Mouse (Mus musculus): ENCODE measurements around the gene Gm340. TPM values are rescaled to one million over a fixed set of nuclear protein-coding genes. Genes with fewer than 3 reads are reported as not detected.

Gm340 gene
- polyA plus RNA-seq, 1 experiment from 2014 or later, result 1.8 TPM

- Histone ChIP-seq H3K9ac (ENCODE audit: low read depth, low read length) (no peak overlapping the region), H3K9me3 (replicated peaks; ENCODE audit: control insufficient read depth, low read length, poor library complexity, severe bottlenecking) (no peaks in the 10 kb centered on the region), H3K36me3 (ENCODE audit: control insufficient read depth, insufficient read depth, low read length) (peaks cover 10% of the 10 kb centered on the region; the same call in 1 of the 2 replicates), H3K27me3 (ENCODE audit: control insufficient read depth, insufficient read depth, low read depth, low read length) (no peaks in the 10 kb centered on the region), H3K4me1 (ENCODE audit: control insufficient read depth, insufficient read depth, low read length) (no peaks in the 10 kb centered on the region), H3K4me3 (ENCODE audit: low read depth, low read length) (no peak overlapping the region), H3K27ac (ENCODE audit: low read length) (no peak overlapping the region), H3K4me2 (ENCODE audit: low read length) (no peak overlapping the region)
- WGBS, result 39% methylated on average over 11 of the region's 11 CpGs
- no peak; the same call in 1 of the 2 replicates for ATAC-seq
Observed at GRCm38 (mm10) chr19:41600647-41601046, 18.5 kb downstream of the Gm340 start.

- Histone ChIP-seq H3K4me2 (ENCODE audit: low read length) (no peak overlapping the region), H3K27ac (ENCODE audit: low read length) (no peak overlapping the region), H3K9ac (ENCODE audit: low read depth, low read length) (no peak overlapping the region), H3K36me3 (ENCODE audit: control insufficient read depth, insufficient read depth, low read length) (peaks cover 17% of the 10 kb centered on the region; the same call in 1 of the 2 replicates), H3K27me3 (ENCODE audit: control insufficient read depth, insufficient read depth, low read depth, low read length) (no peaks in the 10 kb centered on the region), H3K9me3 (replicated peaks; ENCODE audit: control insufficient read depth, low read length, poor library complexity, severe bottlenecking) (no peaks in the 10 kb centered on the region), H3K4me3 (ENCODE audit: low read depth, low read length) (no peak overlapping the region), H3K4me1 (ENCODE audit: control insufficient read depth, insufficient read depth, low read length) (no peaks in the 10 kb centered on the region)
- ATAC-seq, result no peak
- WGBS, result 85% methylated on average over 10 of the region's 10 CpGs
Observed at GRCm38 (mm10) chr19:41606208-41606987, 24.2 kb downstream of the Gm340 start.

DNA sequence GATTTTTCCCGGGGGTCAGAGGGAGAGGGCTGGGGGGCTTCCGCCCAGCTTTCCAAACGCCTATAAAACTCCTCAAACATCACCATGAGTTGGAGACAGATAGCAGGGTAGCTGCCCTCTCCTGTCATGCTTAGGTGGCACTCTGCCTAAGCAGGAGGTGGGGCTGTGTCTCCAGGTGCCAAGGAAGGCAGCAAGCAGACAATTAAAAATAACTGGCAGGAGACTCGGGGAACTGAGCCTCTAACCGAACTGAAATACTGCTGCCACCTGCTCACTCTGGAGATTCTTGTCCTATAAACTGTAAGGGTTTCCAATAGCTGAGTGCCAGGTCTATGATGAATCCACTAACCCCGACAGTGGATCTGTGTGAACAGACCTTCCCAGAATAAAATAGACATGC, 29.5 kb downstream of the Gm340 start:
- no peak overlapping the region for H3K9ac ChIP-seq (ENCODE audit: low read depth, low read length)
- WGBS, result 77% methylated on average over 6 of the region's 6 CpGs
- H3K36me3 ChIP-seq (ENCODE audit: control insufficient read depth, insufficient read depth, low read length), result 0 out of 2 replicates have a peak, but pooled peaks cover 2% of the 10 kb centered on the region
- no peaks in the 10 kb centered on the region for H3K27me3 ChIP-seq (ENCODE audit: control insufficient read depth, insufficient read depth, low read depth, low read length)
- H3K4me1 ChIP-seq (ENCODE audit: control insufficient read depth, insufficient read depth, low read length), result peaks cover 25% of the 10 kb centered on the region
- no peaks in the 10 kb centered on the region for H3K9me3 ChIP-seq (replicated peaks; ENCODE audit: control insufficient read depth, low read length, poor library complexity, severe bottlenecking)
- H3K4me3 ChIP-seq (ENCODE audit: low read depth, low read length), result no peak overlapping the region
- no peak for ATAC-seq
- H3K4me2 ChIP-seq (ENCODE audit: low read length), result no peak overlapping the region
- H3K27ac ChIP-seq (ENCODE audit: low read length), result no peak overlapping the region

DNA sequence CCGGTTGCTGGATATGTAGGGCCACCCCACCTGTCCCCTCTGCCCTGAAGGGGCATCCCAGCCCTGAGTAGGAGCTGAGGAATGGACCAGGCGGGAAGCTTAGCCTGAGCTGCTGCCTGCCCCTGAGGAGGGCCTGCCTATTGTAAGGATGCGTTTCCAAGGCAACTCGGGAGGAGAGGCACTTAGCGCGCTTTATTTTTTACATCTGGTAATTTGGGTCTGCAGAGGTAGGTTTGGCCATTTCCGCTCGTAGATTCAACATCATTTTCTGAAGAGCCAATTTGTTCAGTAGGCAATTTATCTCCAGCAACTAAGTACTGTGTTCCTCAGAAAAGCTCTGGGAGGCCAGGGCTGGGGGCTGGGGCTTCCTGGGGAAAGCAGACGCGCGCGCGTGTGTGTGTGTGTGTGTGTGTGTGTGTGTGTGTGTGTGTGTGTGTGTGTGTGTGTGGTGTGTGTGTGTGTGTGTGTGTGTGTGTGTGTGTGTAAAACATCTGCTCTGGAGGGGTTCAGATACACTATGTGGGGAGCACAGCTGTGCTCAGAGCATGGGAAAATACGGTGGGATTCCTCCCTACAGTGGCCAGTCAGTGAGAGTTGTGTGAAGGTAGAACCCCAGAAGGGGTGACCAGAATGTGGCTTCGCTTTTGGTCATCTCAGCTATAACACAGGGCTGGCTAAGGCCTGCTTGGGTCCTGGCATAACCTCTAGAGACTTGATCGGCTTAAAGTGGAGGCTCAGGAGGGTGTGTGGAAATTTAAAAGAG, 31.3 kb downstream of the Gm340 start:
- Histone ChIP-seq H3K4me3 (ENCODE audit: low read depth, low read length) (peak overlapping the region; percentile 2; the same call in 1 of the 2 replicates), H3K27ac (ENCODE audit: low read length) (peak overlapping the region; percentile 75)
- WGBS, result 20% methylated on average over 11 of the region's 16 CpGs

DNA sequence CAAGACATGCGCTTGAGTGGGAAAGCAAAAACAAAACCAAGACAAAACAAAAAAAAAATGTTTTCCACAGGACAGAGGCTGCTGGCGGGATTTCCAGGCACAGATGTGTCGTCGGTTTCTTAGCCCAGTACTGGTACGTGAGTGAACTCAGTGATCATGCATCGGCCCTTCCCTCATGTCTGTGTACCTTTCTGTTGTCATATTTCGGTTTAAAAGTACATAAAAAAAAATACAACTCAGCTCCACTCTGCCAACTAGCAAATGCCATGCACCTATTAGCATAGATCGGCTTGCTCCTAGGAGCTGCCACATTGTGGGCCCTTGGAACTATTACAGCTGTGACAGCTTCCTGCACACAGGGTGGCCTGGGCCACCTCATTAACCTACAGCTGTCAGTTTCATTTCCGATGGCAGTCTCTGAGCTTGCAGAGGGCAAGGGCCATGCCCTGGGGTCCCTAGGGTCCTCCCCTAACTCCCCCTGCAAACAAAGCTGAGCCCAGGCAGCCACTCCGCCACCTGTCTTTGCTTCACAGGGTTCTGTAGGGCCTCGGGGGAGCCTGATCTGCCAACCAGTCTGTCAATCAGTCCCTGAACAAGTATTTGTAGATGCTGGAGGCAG, 33.5 kb downstream of the Gm340 start:
- ATAC-seq, result peak; percentile 29; the same call in 1 of the 2 replicates

More for the DNA sequence above, 31.3 kb downstream of the Gm340 start:
- no peaks in the 10 kb centered on the region for H3K9me3 ChIP-seq (replicated peaks; ENCODE audit: control insufficient read depth, low read length, poor library complexity, severe bottlenecking)
- peak overlapping the region; percentile 40; the same call in 1 of the 2 replicates for H3K9ac ChIP-seq (ENCODE audit: low read depth, low read length)
- H3K36me3 ChIP-seq (ENCODE audit: control insufficient read depth, insufficient read depth, low read length), result 0 out of 2 replicates have a peak, but pooled peaks cover 2% of the 10 kb centered on the region
- peak; percentile 78 for ATAC-seq
- peak overlapping the region; percentile 36 for H3K4me2 ChIP-seq (ENCODE audit: low read length)
- peaks cover 28% of the 10 kb centered on the region for H3K4me1 ChIP-seq (ENCODE audit: control insufficient read depth, insufficient read depth, low read length)
- H3K27me3 ChIP-seq (ENCODE audit: control insufficient read depth, insufficient read depth, low read depth, low read length), result no peaks in the 10 kb centered on the region

DNA sequence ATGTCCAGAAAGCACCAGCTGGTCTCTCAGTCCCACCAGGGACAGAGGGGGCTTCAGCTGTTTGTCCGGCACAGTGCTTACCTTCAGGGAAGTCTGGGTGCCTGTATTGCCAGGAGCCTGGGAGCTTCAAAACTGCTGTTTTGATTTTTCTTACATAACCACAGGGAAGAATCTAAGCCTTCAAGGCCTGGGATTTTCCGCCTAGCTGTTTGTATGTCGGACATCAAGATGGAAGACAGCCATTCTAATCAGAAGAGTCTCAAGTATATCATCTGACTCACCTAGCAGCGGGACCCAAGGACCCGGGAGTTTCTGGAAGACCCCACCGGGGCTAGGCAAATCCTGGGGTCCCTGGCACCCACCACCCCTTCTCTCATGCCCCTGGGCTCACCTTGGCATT, 34.1 kb downstream of the Gm340 start:
- no peak overlapping the region for H3K27ac ChIP-seq (ENCODE audit: low read length)
- H3K36me3 ChIP-seq (ENCODE audit: control insufficient read depth, insufficient read depth, low read length), result 0 out of 2 replicates have a peak, but pooled peaks cover under 1% of the 10 kb centered on the region
- H3K4me3 ChIP-seq (ENCODE audit: low read depth, low read length), result no peak overlapping the region
- H3K9ac ChIP-seq (ENCODE audit: low read depth, low read length), result no peak overlapping the region
- H3K4me2 ChIP-seq (ENCODE audit: low read length), result no peak overlapping the region
- ATAC-seq, result no peak
- H3K27me3 ChIP-seq (ENCODE audit: control insufficient read depth, insufficient read depth, low read depth, low read length), result no peaks in the 10 kb centered on the region
- no peaks in the 10 kb centered on the region for H3K9me3 ChIP-seq (replicated peaks; ENCODE audit: control insufficient read depth, low read length, poor library complexity, severe bottlenecking)
- 75% methylated on average over 6 of the region's 6 CpGs for WGBS
- peaks cover 28% of the 10 kb centered on the region for H3K4me1 ChIP-seq (ENCODE audit: control insufficient read depth, insufficient read depth, low read length)

More for the DNA sequence above, 33.5 kb downstream of the Gm340 start:
- Histone ChIP-seq H3K27ac (ENCODE audit: low read length) (no peak overlapping the region), H3K4me1 (ENCODE audit: control insufficient read depth, insufficient read depth, low read length) (peaks cover 28% of the 10 kb centered on the region), H3K36me3 (ENCODE audit: control insufficient read depth, insufficient read depth, low read length) (0 out of 2 replicates have a peak, but pooled peaks cover 2% of the 10 kb centered on the region), H3K9ac (ENCODE audit: low read depth, low read length) (no peak overlapping the region), H3K4me2 (ENCODE audit: low read length) (no peak overlapping the region), H3K27me3 (ENCODE audit: control insufficient read depth, insufficient read depth, low read depth, low read length) (no peaks in the 10 kb centered on the region), H3K9me3 (replicated peaks; ENCODE audit: control insufficient read depth, low read length, poor library complexity, severe bottlenecking) (no peaks in the 10 kb centered on the region), H3K4me3 (ENCODE audit: low read depth, low read length) (no peak overlapping the region)
- 49% methylated on average over 11 of the region's 11 CpGs for WGBS

DNA sequence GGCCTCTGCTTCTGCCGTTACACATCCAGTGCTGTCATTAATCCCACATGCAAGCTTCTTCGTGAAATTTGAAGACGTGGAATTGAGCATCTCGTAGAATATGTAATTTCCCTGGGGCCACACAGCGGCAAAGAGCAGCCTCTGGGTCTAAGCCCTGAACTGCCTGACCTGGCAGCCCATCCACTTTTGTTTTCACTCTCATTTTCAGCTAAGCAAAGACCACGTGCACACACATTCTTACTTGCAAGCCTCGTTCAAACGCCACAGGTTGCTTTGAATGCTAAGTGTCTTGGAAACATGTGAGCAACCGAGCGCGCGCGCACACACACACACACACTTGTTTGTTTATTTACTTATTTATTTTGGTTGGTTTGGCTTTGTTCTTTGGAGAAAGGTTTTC, 34.9 kb downstream of the Gm340 start:
- no peak overlapping the region for H3K4me2 ChIP-seq (ENCODE audit: low read length)
- H3K4me1 ChIP-seq (ENCODE audit: control insufficient read depth, insufficient read depth, low read length), result peaks cover 28% of the 10 kb centered on the region
- H3K9me3 ChIP-seq (replicated peaks; ENCODE audit: control insufficient read depth, low read length, poor library complexity, severe bottlenecking), result no peaks in the 10 kb centered on the region
- WGBS, result 60% methylated on average over 13 of the region's 13 CpGs
- H3K27ac ChIP-seq (ENCODE audit: low read length), result no peak overlapping the region
- H3K4me3 ChIP-seq (ENCODE audit: low read depth, low read length), result no peak overlapping the region
- H3K9ac ChIP-seq (ENCODE audit: low read depth, low read length), result no peak overlapping the region
- H3K36me3 ChIP-seq (ENCODE audit: control insufficient read depth, insufficient read depth, low read length), result no peaks in the 10 kb centered on the region
- H3K27me3 ChIP-seq (ENCODE audit: control insufficient read depth, insufficient read depth, low read depth, low read length), result no peaks in the 10 kb centered on the region
- ATAC-seq, result no peak

GRCm38 (mm10) chr19:41618153-41618657, 36.0 kb downstream of the Gm340 start:
- no peak overlapping the region for H3K9ac ChIP-seq (ENCODE audit: low read depth, low read length)
- H3K4me3 ChIP-seq (ENCODE audit: low read depth, low read length), result no peak overlapping the region
- ATAC-seq, result no peak
- no peaks in the 10 kb centered on the region for H3K27me3 ChIP-seq (ENCODE audit: control insufficient read depth, insufficient read depth, low read depth, low read length)
- H3K4me1 ChIP-seq (ENCODE audit: control insufficient read depth, insufficient read depth, low read length), result peaks cover 25% of the 10 kb centered on the region
- no peak overlapping the region for H3K4me2 ChIP-seq (ENCODE audit: low read length)
- H3K27ac ChIP-seq (ENCODE audit: low read length), result no peak overlapping the region
- no peaks in the 10 kb centered on the region for H3K36me3 ChIP-seq (ENCODE audit: control insufficient read depth, insufficient read depth, low read length)
- H3K9me3 ChIP-seq (replicated peaks; ENCODE audit: control insufficient read depth, low read length, poor library complexity, severe bottlenecking), result no peaks in the 10 kb centered on the region
- WGBS, result 52% methylated on average over 6 of the region's 6 CpGs

All from midbrain, embryonic 16.5 days (tissue).